Mouse (Mus musculus) neural tube, embryonic 12.5 days (tissue): ENCODE data around the gene Myl4. TPM values are rescaled to one million over a fixed set of nuclear protein-coding genes. Genes with fewer than 3 reads are reported as not detected.
"Not testable (repeated sequence)": the region's sequence is repeated elsewhere in the genome, so short reads cannot be mapped to it uniquely, and the experiment has no call there.

Experiments
- ATAC-seq: fragments of 200-750 bp; cut with Nextera tagmentation; 2 replicates; pipeline ENCODE4 v1.8.0; 2017; ENCODE audit warnings: low read depth, mild to moderate bottlenecking, moderate TSS enrichment, moderate library complexity; ENCODE audit not compliant: low FRiP score
- H3K27ac ChIP-seq: fragments of 300-500 bp; sonication (generic); 2 replicates; pipeline ENCODE4 v1.5.1; 2016
- H3K27me3 ChIP-seq: fragments of 300-500 bp; sonication (generic); replicated peaks from 2 replicates; pipeline ENCODE4 v1.6.1; 2016; ENCODE audit warnings: mild to moderate bottlenecking
- H3K36me3 ChIP-seq: fragments of 300-500 bp; sonication (generic); 2 replicates; pipeline ENCODE4 v1.6.1; 2016; ENCODE audit warnings: mild to moderate bottlenecking
- H3K4me1 ChIP-seq: fragments of 300-500 bp; sonication (generic); 2 replicates; pipeline ENCODE4 v1.6.1; 2016
- H3K4me2 ChIP-seq: fragments of 300-500 bp; sonication (generic); replicated peaks from 2 replicates; pipeline ENCODE4 v1.6.1; 2016; ENCODE audit warnings: mild to moderate bottlenecking
- H3K4me3 ChIP-seq: fragments of 300-500 bp; sonication (generic); 2 replicates; pipeline ENCODE4 v1.5.1; 2016
- H3K9ac ChIP-seq: fragments of 300-500 bp; sonication (generic); 2 replicates; pipeline ENCODE4 v1.6.1; 2016; ENCODE audit warnings: mild to moderate bottlenecking
- H3K9me3 ChIP-seq: fragments of 300-500 bp; sonication (generic); 2 replicates; pipeline ENCODE4 v1.6.1; 2016; ENCODE audit warnings: mild to moderate bottlenecking
- WGBS: fragments of 180-500 bp; shearing (Covaris S2); methylation state at CpG from one replicate; pipeline ENCODE4 v1.1.7; 2016; 5-methylcytosine and 5-hydroxymethylcytosine counted together
- polyA plus RNA-seq: library from polyadenylated mRNA; unstranded; fragments of >200 nt; fragmentation: Nextera tagmentation; extraction: Ambion mirVana; gene quantifications from 2 replicates; pipeline ENCODE4 v1.2.1, GENCODE M21; 2016

The Myl4 gene
- polyA plus RNA-seq, 1 experiment from 2014 or later, result 13.7 TPM

DNA sequence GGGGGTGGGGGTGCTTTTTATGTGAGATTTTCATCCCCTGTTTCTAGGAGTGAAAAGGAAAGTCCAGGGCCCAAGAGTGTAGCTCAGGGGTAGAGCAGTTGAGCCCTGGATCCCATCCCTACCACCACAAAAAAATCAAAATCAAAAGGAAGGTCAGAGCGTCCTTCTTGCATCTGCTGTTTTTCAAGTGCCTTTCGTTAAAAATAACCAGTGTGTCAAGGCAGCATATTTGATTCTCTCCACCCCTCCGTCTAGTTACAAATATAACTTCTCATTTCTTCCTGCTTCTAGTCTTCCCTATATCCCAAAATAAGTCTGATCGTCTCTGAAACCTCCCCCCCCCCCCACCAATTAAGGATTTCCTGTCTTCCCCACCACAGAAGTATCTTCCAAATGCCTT is 7.6 kb downstream of the Myl4 start:
- Histone ChIP-seq H3K27me3 (no peaks in the 10 kb centered on the region), H3K36me3 (no peaks in the 10 kb centered on the region), H3K9ac (no peak overlapping the region), H3K4me2 (no peak overlapping the region), H3K27ac (no peak overlapping the region), H3K9me3 (no peaks in the 10 kb centered on the region), H3K4me1 (no peaks in the 10 kb centered on the region), H3K4me3 (no peak overlapping the region)
- ATAC-seq, result no peak
- WGBS, result 82% methylated on average over 4 of the region's 4 CpGs

DNA sequence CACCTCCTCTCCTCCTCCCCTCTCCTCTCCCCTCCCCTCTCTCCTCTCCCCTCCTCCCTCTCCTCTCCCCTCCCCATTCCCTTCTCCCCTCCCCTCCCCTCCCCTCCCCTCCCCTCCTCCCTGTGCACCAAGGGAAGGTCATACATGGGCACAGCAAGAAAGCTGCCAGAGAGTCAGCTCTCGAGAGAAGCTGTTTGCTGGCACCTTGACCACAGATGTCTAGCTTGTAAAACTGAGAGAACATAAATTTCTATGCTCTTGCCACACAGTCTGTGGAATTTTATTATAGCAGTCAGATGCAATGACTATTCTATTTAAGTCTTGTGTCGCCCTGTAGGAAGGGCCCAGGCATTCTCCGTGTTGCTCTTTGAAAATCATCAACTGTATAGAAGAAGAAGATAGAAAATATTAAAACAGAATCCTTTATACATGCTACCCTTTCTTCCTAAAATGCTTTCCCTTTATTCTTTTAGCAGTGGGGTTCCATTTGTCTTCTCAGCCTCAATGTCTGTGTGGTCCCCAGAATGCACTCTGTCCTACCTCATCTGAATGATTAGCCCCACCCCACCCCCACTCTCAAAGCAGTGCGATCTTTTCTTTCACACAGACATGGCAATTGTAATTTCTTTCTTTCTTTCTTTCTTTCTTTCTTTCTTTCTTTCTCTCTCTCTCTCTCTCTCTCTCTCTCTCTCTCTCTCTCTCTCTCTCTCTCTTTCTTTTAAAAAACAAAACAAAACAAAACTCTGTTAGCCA is 8.4 kb downstream of the Myl4 start:
- ATAC-seq, result no peak
- Histone ChIP-seq H3K27me3 (no peaks in the 10 kb centered on the region), H3K9me3 (no peaks in the 10 kb centered on the region), H3K4me3 (no peak overlapping the region), H3K9ac (no peak overlapping the region), H3K36me3 (no peaks in the 10 kb centered on the region), H3K27ac (no peak overlapping the region), H3K4me1 (no peaks in the 10 kb centered on the region), H3K4me2 (no peak overlapping the region)
- 47% methylated on average over 4 of the region's 4 CpGs for WGBS

GRCm38 (mm10) chr11:104560971-104561370 is 10.5 kb downstream of the Myl4 start:
- Histone ChIP-seq H3K4me3 (no peak overlapping the region), H3K27me3 (no peaks in the 10 kb centered on the region), H3K9ac (no peak overlapping the region), H3K27ac (no peak overlapping the region), H3K36me3 (no peaks in the 10 kb centered on the region), H3K4me1 (no peaks in the 10 kb centered on the region), H3K9me3 (no peaks in the 10 kb centered on the region), H3K4me2 (no peak overlapping the region)
- WGBS, result 57% methylated on average over 2 of the region's 2 CpGs
- no peak for ATAC-seq

DNA sequence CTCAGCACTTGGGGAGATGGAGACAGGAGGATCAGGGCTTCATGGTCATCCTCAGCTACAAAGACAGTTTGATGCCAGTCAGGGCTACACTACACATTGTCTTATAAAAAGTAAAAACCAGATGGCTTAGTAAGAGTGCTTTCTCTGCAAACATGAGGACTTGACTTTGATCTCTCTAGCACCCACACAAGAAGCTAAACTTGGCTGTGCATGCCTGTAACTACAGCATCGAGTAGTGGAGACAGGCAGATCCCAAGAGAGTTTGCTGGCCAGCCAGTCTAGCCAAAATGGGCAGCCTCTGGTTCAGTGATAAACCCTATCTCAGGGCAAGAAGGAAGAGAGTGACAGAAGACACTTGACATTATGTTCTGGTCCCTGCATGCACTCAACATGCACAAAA is 13.0 kb downstream of the Myl4 start:
- Histone ChIP-seq H3K4me3 (no peak overlapping the region), H3K9me3 (no peaks in the 10 kb centered on the region), H3K27ac (no peak overlapping the region)

DNA sequence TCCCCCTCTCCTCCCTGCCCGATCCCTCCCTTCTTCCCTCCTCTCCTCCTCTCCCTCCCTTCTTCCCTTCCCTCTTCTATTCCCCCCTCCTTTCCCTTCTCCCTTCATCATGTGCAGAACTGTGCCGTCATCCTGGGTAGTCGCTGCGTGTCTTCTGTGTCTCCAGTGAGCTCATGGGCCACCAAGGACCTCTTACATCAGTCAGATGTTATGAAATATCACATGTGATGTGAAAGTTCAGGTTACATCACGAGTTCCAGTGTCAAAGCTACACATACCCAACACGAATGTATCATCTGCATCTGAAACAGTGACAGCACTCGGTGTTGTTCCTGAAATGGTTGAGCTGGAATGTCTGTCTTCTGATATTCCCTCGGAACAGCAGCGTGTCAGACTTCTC is 14.7 kb downstream of the Myl4 start:
- WGBS, result 81% methylated on average over 9 of the region's 9 CpGs
- ATAC-seq, result no peak
- no peak overlapping the region for H3K27ac ChIP-seq
- no peak overlapping the region for H3K4me2 ChIP-seq
- H3K27me3 ChIP-seq, result no peaks in the 10 kb centered on the region
- no peak overlapping the region for H3K9ac ChIP-seq
- H3K9me3 ChIP-seq, result 0 out of 2 replicates have a peak, but pooled peaks cover 5% of the 10 kb centered on the region
- no peaks in the 10 kb centered on the region for H3K36me3 ChIP-seq
- no peak overlapping the region for H3K4me3 ChIP-seq
- no peaks in the 10 kb centered on the region for H3K4me1 ChIP-seq

More for the DNA sequence above, 13.0 kb downstream of the Myl4 start:
- no peak overlapping the region for H3K9ac ChIP-seq
- no peaks in the 10 kb centered on the region for H3K27me3 ChIP-seq
- 82% methylated on average over 1 of the region's 1 CpGs for WGBS
- no peak for ATAC-seq
- no peaks in the 10 kb centered on the region for H3K36me3 ChIP-seq
- H3K4me2 ChIP-seq, result no peak overlapping the region
- H3K4me1 ChIP-seq, result no peaks in the 10 kb centered on the region

DNA sequence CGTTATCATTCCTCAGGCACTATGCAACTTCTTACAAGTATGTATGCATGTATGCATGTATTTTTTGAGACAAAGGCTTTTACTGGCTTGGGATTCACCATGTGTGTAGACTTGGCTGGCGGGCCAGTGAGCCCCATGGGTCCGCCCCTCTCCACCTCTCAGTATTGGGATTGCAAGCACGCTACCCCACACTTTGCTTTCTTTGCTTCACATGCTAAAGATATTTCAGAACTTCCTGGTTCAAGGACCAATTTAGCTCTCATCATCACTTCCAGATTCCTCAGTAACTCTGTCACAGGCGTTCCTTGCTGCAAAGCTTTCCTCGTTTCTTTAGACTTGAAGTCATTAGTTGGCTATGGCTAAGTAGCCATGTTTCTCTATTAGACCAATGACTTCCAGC is 15.6 kb downstream of the Myl4 start:
- no peaks in the 10 kb centered on the region for H3K36me3 ChIP-seq
- H3K9me3 ChIP-seq, result 0 out of 2 replicates have a peak, but pooled peaks cover 5% of the 10 kb centered on the region
- 87% methylated on average over 6 of the region's 6 CpGs for WGBS
- no peak overlapping the region for H3K27ac ChIP-seq
- no peaks in the 10 kb centered on the region for H3K27me3 ChIP-seq
- no peak overlapping the region for H3K4me2 ChIP-seq
- H3K4me3 ChIP-seq, result no peak overlapping the region
- no peak for ATAC-seq
- no peak overlapping the region for H3K9ac ChIP-seq
- no peaks in the 10 kb centered on the region for H3K4me1 ChIP-seq

DNA sequence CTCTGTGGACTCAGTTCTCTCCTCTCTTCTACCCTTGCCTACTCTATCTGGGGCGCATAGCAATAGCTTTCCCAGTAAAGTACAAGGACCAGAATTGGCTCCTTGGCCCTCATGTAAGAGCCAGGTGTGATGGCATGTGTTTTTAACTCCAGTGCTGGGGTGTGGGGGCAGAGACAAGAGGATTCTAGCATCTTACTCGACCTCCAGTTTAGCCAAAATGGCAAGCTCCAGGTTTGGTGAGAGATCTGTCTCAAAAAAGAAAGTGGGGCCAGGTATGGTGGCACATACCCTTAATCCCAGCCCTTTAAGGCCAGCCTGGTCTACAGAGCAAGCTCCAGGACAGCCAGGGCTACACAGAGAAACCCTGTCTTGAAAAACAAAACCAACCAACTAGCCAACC is 16.3 kb downstream of the Myl4 start:
- H3K9me3 ChIP-seq, result 0 out of 2 replicates have a peak, but pooled peaks cover 5% of the 10 kb centered on the region
- no peak overlapping the region for H3K27ac ChIP-seq
- H3K4me1 ChIP-seq, result no peaks in the 10 kb centered on the region
- no peaks in the 10 kb centered on the region for H3K36me3 ChIP-seq
- no peak overlapping the region for H3K4me2 ChIP-seq
- 0 out of 2 replicates have a peak, but pooled peaks cover 3% of the 10 kb centered on the region for H3K27me3 ChIP-seq
- no peak for ATAC-seq
- WGBS, result 77% methylated on average over 2 of the region's 2 CpGs
- no peak overlapping the region for H3K9ac ChIP-seq
- H3K4me3 ChIP-seq, result no peak overlapping the region

GRCm38 (mm10) chr11:104567736-104568135 is 17.3 kb downstream of the Myl4 start:
- Histone ChIP-seq H3K27me3 (0 out of 2 replicates have a peak, but pooled peaks cover 3% of the 10 kb centered on the region), H3K4me2 (no peak overlapping the region), H3K4me1 (no peaks in the 10 kb centered on the region), H3K9me3 (0 out of 2 replicates have a peak, but pooled peaks cover 5% of the 10 kb centered on the region), H3K4me3 (no peak overlapping the region), H3K9ac (no peak overlapping the region), H3K36me3 (no peaks in the 10 kb centered on the region), H3K27ac (no peak overlapping the region)
- ATAC-seq, result no peak
- WGBS, result 91% methylated on average over 9 of the region's 9 CpGs

- no peak overlapping the region for H3K4me3 ChIP-seq
- H3K36me3 ChIP-seq, result no peaks in the 10 kb centered on the region
- WGBS, result 97% methylated on average over 4 of the region's 4 CpGs
- no peak overlapping the region for H3K27ac ChIP-seq
- H3K4me2 ChIP-seq, result no peak overlapping the region
- no peak for ATAC-seq
- no peaks in the 10 kb centered on the region for H3K4me1 ChIP-seq
- 0 out of 2 replicates have a peak, but pooled peaks cover 3% of the 10 kb centered on the region for H3K27me3 ChIP-seq
- H3K9me3 ChIP-seq, result 0 out of 2 replicates have a peak, but pooled peaks cover 5% of the 10 kb centered on the region
- no peak overlapping the region for H3K9ac ChIP-seq
Observed at GRCm38 (mm10) chr11:104568326-104568725, 17.9 kb downstream of the Myl4 start.

GRCm38 (mm10) chr11:104570515-104570914 is 20.1 kb downstream of the Myl4 start:
- WGBS, result 85% methylated on average over 8 of the region's 8 CpGs
- H3K4me3 ChIP-seq, H3K4me1 ChIP-seq, H3K27ac ChIP-seq, H3K36me3 ChIP-seq, H3K27me3 ChIP-seq, H3K9me3 ChIP-seq, ATAC-seq, H3K4me2 ChIP-seq, H3K9ac ChIP-seq: not testable (repeated sequence)

DNA sequence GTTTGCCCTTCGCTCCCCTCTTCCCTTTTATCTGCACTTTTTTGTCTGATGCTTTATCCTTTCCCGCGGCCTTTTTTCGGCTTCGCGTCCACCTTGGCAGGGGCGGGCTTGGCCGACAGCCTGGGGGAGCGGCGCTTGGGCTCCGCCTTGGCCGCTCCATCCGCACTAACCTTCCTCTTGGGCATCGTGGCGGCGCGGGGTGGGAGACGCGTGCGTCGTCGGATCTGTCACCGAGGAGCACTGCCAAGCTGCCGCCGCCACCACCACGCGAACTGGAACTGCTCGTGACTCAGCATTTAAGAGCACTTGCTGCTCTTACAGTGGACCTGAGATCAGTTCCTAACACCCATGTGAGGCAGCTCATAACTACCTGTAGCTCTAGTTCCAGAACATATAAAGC is 20.9 kb downstream of the Myl4 start:
- Histone ChIP-seq H3K4me2 (peak overlapping the region; percentile 65), H3K4me3 (peak overlapping the region; percentile 26), H3K9ac (peak overlapping the region; percentile 44; the same call in 1 of the 2 replicates)
- H3K36me3 ChIP-seq, H3K4me1 ChIP-seq, H3K9me3 ChIP-seq, ATAC-seq, H3K27ac ChIP-seq, H3K27me3 ChIP-seq: not testable (repeated sequence)
- 3% methylated on average over 28 of the region's 28 CpGs for WGBS

GRCm38 (mm10) chr11:104572091-104572490 is 21.6 kb downstream of the Myl4 start:
- Histone ChIP-seq H3K36me3 (no peaks in the 10 kb centered on the region), H3K27me3 (0 out of 2 replicates have a peak, but pooled peaks cover 3% of the 10 kb centered on the region), H3K9me3 (0 out of 2 replicates have a peak, but pooled peaks cover 5% of the 10 kb centered on the region), H3K27ac (no peak overlapping the region), H3K4me1 (no peaks in the 10 kb centered on the region), H3K9ac (no peak overlapping the region), H3K4me2 (no peak overlapping the region), H3K4me3 (no peak overlapping the region)
- no peak for ATAC-seq
- WGBS, result 60% methylated on average over 7 of the region's 7 CpGs

DNA sequence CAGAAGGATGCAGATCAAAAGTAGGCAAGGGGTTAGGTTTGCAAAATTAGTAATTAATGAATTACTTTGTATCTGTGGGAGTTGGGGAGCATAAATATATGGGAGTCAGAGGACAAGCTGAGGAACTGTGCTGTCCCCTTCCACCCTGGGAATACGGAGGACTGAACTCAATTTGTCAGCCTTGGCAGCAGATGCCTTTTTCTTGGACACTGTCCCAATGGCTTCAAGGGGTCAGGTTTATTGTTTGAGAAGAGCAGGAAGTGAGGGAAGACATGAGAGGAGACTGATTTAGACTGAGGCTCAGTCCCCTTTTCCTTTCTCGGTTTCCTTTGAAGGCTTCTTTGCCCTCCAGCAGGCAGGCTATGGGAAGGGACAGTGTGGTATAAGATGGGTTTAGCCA is 22.1 kb downstream of the Myl4 start:
- H3K4me2 ChIP-seq, result no peak overlapping the region
- H3K27ac ChIP-seq, result no peak overlapping the region
- 63% methylated on average over 2 of the region's 2 CpGs for WGBS
- ATAC-seq, result no peak
- no peaks in the 10 kb centered on the region for H3K36me3 ChIP-seq
- H3K27me3 ChIP-seq, result 0 out of 2 replicates have a peak, but pooled peaks cover 3% of the 10 kb centered on the region
- no peaks in the 10 kb centered on the region for H3K4me1 ChIP-seq
- H3K4me3 ChIP-seq, result no peak overlapping the region
- 0 out of 2 replicates have a peak, but pooled peaks cover 5% of the 10 kb centered on the region for H3K9me3 ChIP-seq
- no peak overlapping the region for H3K9ac ChIP-seq
